Mouse (Mus musculus): ENCODE measurements around the gene Mrtfa. TPM values are rescaled to one million over a fixed set of nuclear protein-coding genes. Genes with fewer than 3 reads are reported as not detected.

The Mrtfa gene
- polyA plus RNA-seq, 1 experiment from 2014 or later, result 39.3 TPM

DNA sequence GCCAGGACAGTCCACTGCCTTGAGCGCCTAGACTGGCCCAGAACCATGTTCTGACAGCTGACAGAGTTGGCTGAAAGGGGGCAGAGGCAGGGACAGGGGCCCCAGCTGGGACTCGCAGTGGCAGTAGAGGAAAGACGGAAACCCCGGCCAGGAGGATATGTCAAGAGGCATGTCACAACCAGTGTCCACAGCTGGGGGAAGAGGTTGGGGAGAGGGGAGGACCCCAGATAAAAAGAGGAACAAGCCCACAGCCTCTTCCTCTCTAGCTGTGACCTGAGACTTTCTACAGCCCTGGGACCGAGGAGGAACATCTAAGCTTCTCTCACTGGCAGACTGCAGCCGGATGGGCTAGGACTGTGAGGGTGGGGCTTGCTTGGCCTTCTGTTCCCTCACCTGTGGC lies 169.2 kb downstream of the Mrtfa start:
- Histone ChIP-seq H3K27me3 (ENCODE audit: control insufficient read depth, insufficient read depth, low read length) (no peaks in the 10 kb centered on the region), H3K27ac (ENCODE audit: low read length) (no peak overlapping the region), H3K4me2 (replicated peaks; ENCODE audit: low read depth, low read length) (no peak overlapping the region), H3K4me1 (ENCODE audit: control insufficient read depth, insufficient read depth, low read length) (no peaks in the 10 kb centered on the region), H3K9me3 (ENCODE audit: control insufficient read depth, low read depth, low read length) (no peaks in the 10 kb centered on the region), H3K9ac (replicated peaks; ENCODE audit: low read depth, low read length) (no peak overlapping the region), H3K36me3 (ENCODE audit: control insufficient read depth, insufficient read depth, low read length) (peaks cover 39% of the 10 kb centered on the region), H3K4me3 (ENCODE audit: low read depth, low read length) (no peak overlapping the region)
- no peak for ATAC-seq (ENCODE audit: insufficient number of reproducible peaks, insufficient read depth, low FRiP score, low read depth)
- WGBS, result 82% methylated on average over 6 of the region's 6 CpGs

DNA sequence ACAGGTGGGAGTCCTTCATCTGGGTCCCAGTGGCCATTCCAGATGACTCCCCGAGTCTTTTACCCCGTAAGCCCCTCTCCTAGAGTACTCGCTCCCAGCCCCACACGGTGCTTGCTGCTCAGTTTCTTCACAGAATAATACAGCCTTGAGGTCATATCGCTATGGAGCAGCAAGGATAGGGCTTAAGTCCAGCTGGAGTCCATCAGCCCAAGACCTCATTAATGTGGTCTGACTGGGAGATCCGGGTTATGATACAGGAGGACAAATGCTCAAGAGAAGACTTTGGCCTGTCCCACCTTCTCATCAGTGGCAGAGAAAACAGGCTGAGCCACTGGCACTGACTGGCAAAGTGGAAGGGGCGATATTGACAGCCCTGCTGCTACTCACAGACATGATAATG lies 173.2 kb downstream of the Mrtfa start:
- H3K27ac ChIP-seq (ENCODE audit: low read length), result no peak overlapping the region
- 79% methylated on average over 7 of the region's 7 CpGs for WGBS
- no peaks in the 10 kb centered on the region for H3K4me1 ChIP-seq (ENCODE audit: control insufficient read depth, insufficient read depth, low read length)
- no peak overlapping the region for H3K4me2 ChIP-seq (replicated peaks; ENCODE audit: low read depth, low read length)
- H3K9ac ChIP-seq (replicated peaks; ENCODE audit: low read depth, low read length), result no peak overlapping the region
- H3K4me3 ChIP-seq (ENCODE audit: low read depth, low read length), result no peak overlapping the region
- ATAC-seq (ENCODE audit: insufficient number of reproducible peaks, insufficient read depth, low FRiP score, low read depth), result no peak
- no peaks in the 10 kb centered on the region for H3K27me3 ChIP-seq (ENCODE audit: control insufficient read depth, insufficient read depth, low read length)
- peaks cover 68% of the 10 kb centered on the region for H3K36me3 ChIP-seq (ENCODE audit: control insufficient read depth, insufficient read depth, low read length)
- H3K9me3 ChIP-seq (ENCODE audit: control insufficient read depth, low read depth, low read length), result no peaks in the 10 kb centered on the region

DNA sequence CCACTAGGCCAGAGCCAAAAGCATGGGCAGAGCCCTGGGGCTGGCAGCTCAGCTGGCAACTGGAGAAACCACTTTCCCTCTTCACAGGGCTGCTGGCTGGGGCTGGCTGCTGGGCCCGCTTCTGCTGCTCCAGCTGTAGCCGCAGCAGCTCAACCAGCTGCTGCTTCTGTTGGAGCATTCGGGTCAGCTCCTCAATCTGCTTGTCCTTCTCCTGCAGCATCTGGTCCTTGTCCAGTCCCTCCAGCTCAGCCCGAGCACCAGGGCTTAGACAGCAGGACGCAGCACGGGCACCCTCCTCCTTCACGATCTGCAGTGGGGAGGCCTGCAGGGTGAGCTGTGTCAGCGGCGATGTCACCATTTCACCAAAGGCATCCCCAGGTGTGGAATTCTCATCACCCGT lies 174.1 kb downstream of the Mrtfa start:
- no peaks in the 10 kb centered on the region for H3K27me3 ChIP-seq (ENCODE audit: control insufficient read depth, insufficient read depth, low read length)
- no peaks in the 10 kb centered on the region for H3K4me1 ChIP-seq (ENCODE audit: control insufficient read depth, insufficient read depth, low read length)
- H3K27ac ChIP-seq (ENCODE audit: low read length), result no peak overlapping the region
- 82% methylated on average over 10 of the region's 10 CpGs for WGBS
- no peaks in the 10 kb centered on the region for H3K9me3 ChIP-seq (ENCODE audit: control insufficient read depth, low read depth, low read length)
- H3K4me2 ChIP-seq (replicated peaks; ENCODE audit: low read depth, low read length), result no peak overlapping the region
- H3K4me3 ChIP-seq (ENCODE audit: low read depth, low read length), result no peak overlapping the region
- ATAC-seq (ENCODE audit: insufficient number of reproducible peaks, insufficient read depth, low FRiP score, low read depth), result no peak
- peaks cover 75% of the 10 kb centered on the region for H3K36me3 ChIP-seq (ENCODE audit: control insufficient read depth, insufficient read depth, low read length)
- no peak overlapping the region for H3K9ac ChIP-seq (replicated peaks; ENCODE audit: low read depth, low read length)

DNA sequence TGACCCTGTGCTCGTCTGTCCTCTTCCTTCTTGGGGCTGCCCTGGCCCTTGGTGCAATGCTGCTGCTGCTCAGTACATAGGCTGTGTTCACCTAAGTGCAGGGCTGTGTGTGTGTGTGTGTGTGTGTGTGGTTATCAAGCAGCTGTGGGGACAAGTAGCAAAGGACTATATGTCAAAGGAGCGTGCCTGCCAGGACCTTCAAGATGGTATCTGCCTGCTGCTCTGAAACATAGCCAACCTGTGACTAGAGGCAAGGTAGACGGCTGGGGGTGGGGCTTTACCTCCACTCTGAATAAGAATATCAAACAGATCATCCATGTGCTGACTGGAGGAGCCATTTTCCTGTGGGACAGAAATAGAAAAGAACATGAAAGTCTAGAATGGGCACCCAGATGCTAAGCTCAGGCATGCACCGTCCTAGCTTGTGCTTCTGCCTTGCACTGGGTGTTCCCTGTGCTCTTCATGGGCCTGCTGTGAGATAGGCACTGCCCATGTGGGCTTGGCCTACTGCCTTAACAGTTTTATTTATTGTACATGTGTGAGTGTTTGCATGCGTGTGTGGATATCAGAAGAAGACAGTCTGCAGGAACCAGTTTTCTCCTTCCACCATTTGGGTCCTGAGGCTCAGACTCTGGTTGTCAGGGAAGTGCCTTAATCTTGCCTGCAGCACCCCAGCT lies 175.4 kb downstream of the Mrtfa start:
- no peaks in the 10 kb centered on the region for H3K9me3 ChIP-seq (ENCODE audit: control insufficient read depth, low read depth, low read length)
- 81% methylated on average over 5 of the region's 5 CpGs for WGBS
- H3K9ac ChIP-seq (replicated peaks; ENCODE audit: low read depth, low read length), result no peak overlapping the region
- no peak overlapping the region for H3K4me2 ChIP-seq (replicated peaks; ENCODE audit: low read depth, low read length)
- H3K27ac ChIP-seq (ENCODE audit: low read length), result no peak overlapping the region
- H3K4me1 ChIP-seq (ENCODE audit: control insufficient read depth, insufficient read depth, low read length), result no peaks in the 10 kb centered on the region
- ATAC-seq (ENCODE audit: insufficient number of reproducible peaks, insufficient read depth, low FRiP score, low read depth), result no peak
- H3K27me3 ChIP-seq (ENCODE audit: control insufficient read depth, insufficient read depth, low read length), result no peaks in the 10 kb centered on the region
- H3K4me3 ChIP-seq (ENCODE audit: low read depth, low read length), result no peak overlapping the region
- peaks cover 71% of the 10 kb centered on the region for H3K36me3 ChIP-seq (ENCODE audit: control insufficient read depth, insufficient read depth, low read length)

DNA sequence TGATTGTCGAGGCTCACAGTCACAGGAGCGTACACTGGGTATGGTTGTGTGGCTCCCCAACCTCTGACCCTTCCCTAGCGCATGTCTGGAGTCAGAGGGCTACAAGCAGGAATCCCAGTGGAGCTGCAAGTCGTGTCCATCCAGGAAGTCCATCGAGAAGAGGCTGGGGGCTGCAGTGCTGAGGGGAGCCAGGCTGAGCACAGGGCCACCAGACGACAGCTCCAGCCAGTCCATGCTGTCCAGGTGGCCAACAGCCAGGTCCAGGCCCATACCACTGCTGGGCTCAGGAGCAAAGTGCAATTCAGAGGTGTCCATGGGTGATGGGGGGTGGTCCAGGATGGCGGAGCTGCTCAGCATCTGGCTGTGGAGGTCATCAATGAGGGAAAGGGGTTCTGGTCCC lies 177.4 kb downstream of the Mrtfa start:
- ATAC-seq (ENCODE audit: insufficient number of reproducible peaks, insufficient read depth, low FRiP score, low read depth), result no peak
- no peaks in the 10 kb centered on the region for H3K9me3 ChIP-seq (ENCODE audit: control insufficient read depth, low read depth, low read length)
- no peak overlapping the region for H3K4me3 ChIP-seq (ENCODE audit: low read depth, low read length)
- H3K36me3 ChIP-seq (ENCODE audit: control insufficient read depth, insufficient read depth, low read length), result peaks cover 59% of the 10 kb centered on the region
- no peaks in the 10 kb centered on the region for H3K4me1 ChIP-seq (ENCODE audit: control insufficient read depth, insufficient read depth, low read length)
- WGBS, result 85% methylated on average over 7 of the region's 7 CpGs
- no peaks in the 10 kb centered on the region for H3K27me3 ChIP-seq (ENCODE audit: control insufficient read depth, insufficient read depth, low read length)
- no peak overlapping the region for H3K4me2 ChIP-seq (replicated peaks; ENCODE audit: low read depth, low read length)
- H3K9ac ChIP-seq (replicated peaks; ENCODE audit: low read depth, low read length), result no peak overlapping the region
- H3K27ac ChIP-seq (ENCODE audit: low read length), result no peak overlapping the region

DNA sequence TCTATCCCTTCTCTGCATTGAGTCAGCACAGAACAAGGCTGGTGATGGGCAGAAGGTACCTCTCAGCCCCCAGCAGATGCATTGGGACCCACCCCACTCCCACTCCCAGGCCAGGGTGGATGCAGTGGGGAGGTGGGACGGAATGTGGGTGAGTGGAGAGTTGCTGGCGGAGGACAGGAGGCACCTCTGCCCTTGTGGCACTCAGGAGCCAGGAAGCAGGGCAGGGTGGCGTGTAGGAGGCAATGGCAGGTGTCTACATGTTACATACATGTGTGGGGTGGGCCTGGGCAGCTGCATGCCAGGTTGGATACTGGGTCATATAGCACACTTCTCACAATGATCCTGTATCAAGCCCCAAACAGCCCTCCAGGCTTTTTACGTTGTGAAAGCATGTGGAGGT lies 178.2 kb downstream of the Mrtfa start:
- WGBS, result 88% methylated on average over 4 of the region's 4 CpGs
- H3K9me3 ChIP-seq (ENCODE audit: control insufficient read depth, low read depth, low read length), result no peaks in the 10 kb centered on the region
- no peak for ATAC-seq (ENCODE audit: insufficient number of reproducible peaks, insufficient read depth, low FRiP score, low read depth)
- no peak overlapping the region for H3K4me3 ChIP-seq (ENCODE audit: low read depth, low read length)
- no peaks in the 10 kb centered on the region for H3K4me1 ChIP-seq (ENCODE audit: control insufficient read depth, insufficient read depth, low read length)
- H3K9ac ChIP-seq (replicated peaks; ENCODE audit: low read depth, low read length), result no peak overlapping the region
- no peak overlapping the region for H3K27ac ChIP-seq (ENCODE audit: low read length)
- H3K36me3 ChIP-seq (ENCODE audit: control insufficient read depth, insufficient read depth, low read length), result peaks cover 56% of the 10 kb centered on the region
- H3K27me3 ChIP-seq (ENCODE audit: control insufficient read depth, insufficient read depth, low read length), result no peaks in the 10 kb centered on the region
- H3K4me2 ChIP-seq (replicated peaks; ENCODE audit: low read depth, low read length), result no peak overlapping the region

DNA sequence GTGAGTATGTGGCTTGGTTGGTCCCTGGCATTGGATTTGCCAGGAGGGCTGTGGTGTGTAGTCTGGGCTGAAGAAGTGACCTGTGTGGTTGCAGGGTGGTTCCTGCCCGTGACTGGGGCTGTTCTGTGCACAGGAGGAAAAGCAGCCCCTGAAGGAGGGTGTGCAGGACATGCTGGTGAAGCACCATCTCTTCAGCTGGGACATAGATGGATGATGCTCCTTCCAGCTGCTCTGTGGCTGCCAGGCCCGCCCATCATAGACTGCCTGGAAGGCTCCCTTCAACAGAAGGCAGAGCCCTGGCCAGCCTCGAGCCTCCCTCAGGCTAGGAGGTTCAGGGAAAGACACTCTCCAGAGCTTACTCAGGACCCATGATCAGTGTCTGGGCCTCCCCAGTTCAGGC lies 179.0 kb downstream of the Mrtfa start:
- WGBS, result 54% methylated on average over 3 of the region's 3 CpGs
- no peak for ATAC-seq (ENCODE audit: insufficient number of reproducible peaks, insufficient read depth, low FRiP score, low read depth)
- H3K27me3 ChIP-seq (ENCODE audit: control insufficient read depth, insufficient read depth, low read length), result no peaks in the 10 kb centered on the region
- H3K4me1 ChIP-seq (ENCODE audit: control insufficient read depth, insufficient read depth, low read length), result no peaks in the 10 kb centered on the region
- no peak overlapping the region for H3K4me2 ChIP-seq (replicated peaks; ENCODE audit: low read depth, low read length)
- no peak overlapping the region for H3K27ac ChIP-seq (ENCODE audit: low read length)
- H3K9me3 ChIP-seq (ENCODE audit: control insufficient read depth, low read depth, low read length), result no peaks in the 10 kb centered on the region
- no peak overlapping the region for H3K4me3 ChIP-seq (ENCODE audit: low read depth, low read length)
- H3K9ac ChIP-seq (replicated peaks; ENCODE audit: low read depth, low read length), result no peak overlapping the region
- peaks cover 49% of the 10 kb centered on the region for H3K36me3 ChIP-seq (ENCODE audit: control insufficient read depth, insufficient read depth, low read length)

DNA sequence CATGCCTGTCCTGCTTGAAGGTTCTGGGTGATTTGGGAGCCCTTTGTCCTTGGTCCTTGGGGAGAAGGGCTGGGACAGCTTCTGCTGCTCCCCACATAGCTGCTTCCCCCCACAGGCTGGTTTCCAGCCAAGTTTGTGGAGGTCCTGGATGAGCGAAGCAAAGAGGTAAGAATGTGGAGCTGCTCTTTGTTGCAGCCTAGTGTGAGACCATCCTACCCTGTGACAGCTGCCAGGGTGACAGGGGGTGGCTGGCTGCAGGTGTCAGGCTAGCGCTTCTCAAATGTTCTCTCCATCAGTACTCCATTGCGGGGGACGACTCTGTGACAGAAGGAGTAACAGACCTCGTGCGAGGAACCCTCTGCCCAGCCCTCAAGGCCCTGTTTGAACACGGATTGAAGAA lies 180.4 kb downstream of the Mrtfa start:
- Histone ChIP-seq H3K27me3 (ENCODE audit: control insufficient read depth, insufficient read depth, low read length) (no peaks in the 10 kb centered on the region), H3K36me3 (ENCODE audit: control insufficient read depth, insufficient read depth, low read length) (peaks cover 35% of the 10 kb centered on the region), H3K9ac (replicated peaks; ENCODE audit: low read depth, low read length) (no peak overlapping the region), H3K4me3 (ENCODE audit: low read depth, low read length) (no peak overlapping the region), H3K4me1 (ENCODE audit: control insufficient read depth, insufficient read depth, low read length) (no peaks in the 10 kb centered on the region), H3K4me2 (replicated peaks; ENCODE audit: low read depth, low read length) (no peak overlapping the region), H3K27ac (ENCODE audit: low read length) (no peak overlapping the region), H3K9me3 (ENCODE audit: control insufficient read depth, low read depth, low read length) (no peaks in the 10 kb centered on the region)
- no peak for ATAC-seq (ENCODE audit: insufficient number of reproducible peaks, insufficient read depth, low FRiP score, low read depth)
- WGBS, result 80% methylated on average over 7 of the region's 7 CpGs

DNA sequence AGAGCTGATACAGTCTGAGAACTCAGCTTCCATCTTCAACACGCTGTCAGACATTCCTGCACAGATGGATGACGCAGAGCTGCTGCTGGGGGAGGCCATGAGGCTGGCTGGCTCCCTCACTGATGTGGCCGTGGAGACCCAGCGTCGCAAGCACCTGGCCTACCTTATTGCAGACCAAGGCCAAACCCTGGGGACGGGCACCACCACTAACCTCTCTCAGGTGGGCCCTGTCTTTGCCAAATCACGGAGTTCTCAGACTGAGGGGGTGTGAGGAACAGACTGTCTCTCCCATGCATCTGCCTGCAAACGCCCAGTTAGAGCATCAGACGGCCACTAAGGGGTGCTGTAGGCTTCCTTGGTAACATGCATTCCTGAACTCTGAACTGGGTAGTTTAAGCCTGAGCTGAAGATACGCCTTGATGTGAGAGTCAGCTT lies 181.9 kb downstream of the Mrtfa start:
- no peak for ATAC-seq (ENCODE audit: insufficient number of reproducible peaks, insufficient read depth, low FRiP score, low read depth)

More for the DNA sequence above, 181.9 kb downstream of the Mrtfa start:
- no peak overlapping the region for H3K4me2 ChIP-seq (replicated peaks; ENCODE audit: low read depth, low read length)
- H3K27ac ChIP-seq (ENCODE audit: low read length), result no peak overlapping the region
- no peak overlapping the region for H3K9ac ChIP-seq (replicated peaks; ENCODE audit: low read depth, low read length)
- H3K4me3 ChIP-seq (ENCODE audit: low read depth, low read length), result no peak overlapping the region
- no peaks in the 10 kb centered on the region for H3K27me3 ChIP-seq (ENCODE audit: control insufficient read depth, insufficient read depth, low read length)
- H3K9me3 ChIP-seq (ENCODE audit: control insufficient read depth, low read depth, low read length), result no peaks in the 10 kb centered on the region
- 64% methylated on average over 10 of the region's 10 CpGs for WGBS
- no peaks in the 10 kb centered on the region for H3K4me1 ChIP-seq (ENCODE audit: control insufficient read depth, insufficient read depth, low read length)
- peaks cover 27% of the 10 kb centered on the region; the same call in 1 of the 2 replicates for H3K36me3 ChIP-seq (ENCODE audit: control insufficient read depth, insufficient read depth, low read length)
